Mouse (Mus musculus) activated CD4-positive, CD25-positive, alpha-beta regulatory T cell, adult 9 weeks (primary cell): Measurements from ENCODE around the gene Gm7849. TPM values are rescaled to one million over a fixed set of nuclear protein-coding genes. Genes with fewer than 3 reads are reported as not detected.

ENCODE experiments used
- polyA plus RNA-seq: library from polyadenylated mRNA; unstranded; fragments of 100-300 nt; shearing (Covaris generic); gene quantifications from one replicate; pipeline ENCODE4 v1.2.1, GENCODE M21; 2017

Gm7849 gene
- not detected for polyA plus RNA-seq

GRCm38 (mm10) chr8:21456460-21456859, at the start of gene Gm7849:
Gm7849 (minus strand) TSS chr8:21456560.

GRCm38 (mm10) chr8:21427111-21427510, 29.2 kb downstream of the Gm7849 start, which contains the start of gene Defa36:
Defa36 (plus strand) TSS chr8:21427411.

Other genes starting within 250 kb of the Gm7849 start
- not detected for gene Gm15292, start 206.8 kb downstream of the Gm7849 start, polyA plus RNA-seq
- gene Defa27, start 141.0 kb downstream of the Gm7849 start, polyA plus RNA-seq = not detected
- not detected for gene Defa29, start 129.5 kb downstream of the Gm7849 start, polyA plus RNA-seq
- gene Defa2, start 78.0 kb downstream of the Gm7849 start, polyA plus RNA-seq = not detected
- gene Defa33, start 64.7 kb downstream of the Gm7849 start, polyA plus RNA-seq = not detected
- not detected for gene Defa36, start 29.1 kb downstream of the Gm7849 start, polyA plus RNA-seq
- not detected for gene Defa20, start 52.7 kb upstream of the Gm7849 start, polyA plus RNA-seq
- not detected for gene Defa32, start 72.5 kb upstream of the Gm7849 start, polyA plus RNA-seq
- not detected for gene Defa37, start 108.8 kb upstream of the Gm7849 start, polyA plus RNA-seq
- not detected for gene Defa28, start 126.4 kb upstream of the Gm7849 start, polyA plus RNA-seq
- gene Gm7861, start 137.9 kb upstream of the Gm7849 start, polyA plus RNA-seq = not detected
- gene Defa26, start 161.6 kb upstream of the Gm7849 start, polyA plus RNA-seq = not detected
- gene Defa17, start 199.2 kb upstream of the Gm7849 start, polyA plus RNA-seq = not detected
- gene Defa34, start 209.2 kb upstream of the Gm7849 start, polyA plus RNA-seq = not detected
- not detected for gene AY761184, start 247.1 kb upstream of the Gm7849 start, polyA plus RNA-seq